Mouse (Mus musculus): Measurements from ENCODE around the gene Gm10638. TPM values are rescaled to one million over a fixed set of nuclear protein-coding genes. Genes with fewer than 3 reads are reported as not detected.

Gene Gm10638
- total and polyA plus RNA-seq, 3 experiments: 0.23 to 0.52 TPM; not detected in 1

DNA sequence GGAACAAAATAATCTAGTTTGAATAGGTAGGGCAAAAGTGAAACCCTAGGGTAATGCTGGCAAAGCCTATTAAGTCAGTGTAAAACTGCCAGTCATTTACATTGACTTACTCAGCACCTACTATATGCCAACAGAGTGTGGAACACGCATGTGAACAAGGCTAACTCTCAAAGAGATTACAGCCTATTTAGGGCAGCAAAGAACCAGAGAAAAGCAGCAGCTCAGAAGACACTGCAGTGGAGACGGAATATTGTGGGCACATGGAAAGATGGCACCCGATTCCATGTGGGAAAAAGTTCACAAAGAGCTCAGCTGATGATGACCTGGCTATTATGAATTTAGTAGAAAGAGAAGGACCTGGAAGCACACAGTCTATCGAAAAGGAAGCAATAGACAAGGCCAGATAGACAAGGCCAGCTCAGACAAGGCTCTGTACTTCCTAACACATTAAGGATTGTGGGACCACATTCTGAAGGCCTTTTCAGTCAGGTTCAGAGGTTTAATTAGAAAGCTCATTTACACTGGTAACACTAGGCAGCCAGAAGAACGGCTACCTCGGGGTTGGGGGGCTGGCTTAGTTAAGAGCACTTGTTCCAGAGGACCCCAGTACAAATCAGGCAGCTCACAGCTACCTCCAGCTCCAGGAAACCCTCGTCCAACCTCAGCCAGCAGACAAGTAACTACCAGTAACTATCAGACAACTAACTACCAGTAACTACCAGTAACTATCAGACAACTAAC lies 2.7 kb upstream of the Gm10638 start:
- H3K4me1 ChIP-seq (ENCODE audit: control insufficient read depth in 1 of 2, insufficient read depth in 2 of 2, low read length in 2 of 2): peaks cover 15 to 22% of the 10 kb centered on the region in 2 experiments
- TF ChIP-seq ZNF384 (IDR thresholded peaks at IDR 0.05; ENCODE audit: low read depth, low read length): no peak
- no peak for TF ChIP-seq CTCF (IDR thresholded peaks at IDR 0.05 in 2 of 3, conservative IDR thresholded peaks at IDR 0.05 in 1 of 3; ENCODE audit: control insufficient read depth in 1 of 3, insufficient read depth in 1 of 3, low read depth in 2 of 3, low read length in 3 of 3, poor library complexity in 1 of 3, severe bottlenecking in 1 of 3)
- TF ChIP-seq SIN3A (IDR thresholded peaks at IDR 0.05; ENCODE audit: low read length): no peak
- no peak for TF ChIP-seq RAD21 (IDR thresholded peaks at IDR 0.05; ENCODE audit: low read depth, low read length)
- TF ChIP-seq BHLHE40 (IDR thresholded peaks at IDR 0.05; ENCODE audit: borderline replicate concordance, low read depth, low read length): no peak
- peaks cover 0 to 47% of the 10 kb centered on the region in 2 experiments; a peak in 2 of 4 replicates for H3K36me3 ChIP-seq (ENCODE audit: control insufficient read depth in 1 of 2, insufficient read depth in 2 of 2, low read length in 2 of 2)
- no peaks in the 10 kb centered on the region for H3K9me3 ChIP-seq (replicated peaks; ENCODE audit: insufficient read depth, low read length)
- peaks cover 61% of the 10 kb centered on the region for H3K79me2 ChIP-seq (ENCODE audit: control insufficient read depth, insufficient read depth, low read length, poor library complexity)
- H3K27ac ChIP-seq (ENCODE audit: control insufficient read depth, low read depth, low read length): peak overlapping the region; percentile 42
- 0 out of 2 replicates have a peak overlapping the region, but pooled peaks have one; percentile 36 for H3K9ac ChIP-seq (ENCODE audit: control insufficient read depth, low read depth, low read length, poor library complexity, severe bottlenecking)
- H3K27me3 ChIP-seq (ENCODE audit: control insufficient read depth in 1 of 2, insufficient read depth in 2 of 2, low read length in 2 of 2): no peaks in the 10 kb centered on the region
- no peak overlapping the region for H3K4me3 ChIP-seq (ENCODE audit: control insufficient read depth in 1 of 2, insufficient read depth in 1 of 2, low read depth in 2 of 2, low read length in 2 of 2)
- DNase-seq (ENCODE audit: low read depth, low spot score): peak; percentile 34

- Histone ChIP-seq H3K4me3 (ENCODE audit: control insufficient read depth in 1 of 2, insufficient read depth in 1 of 2, low read depth in 2 of 2, low read length in 2 of 2) (peak overlapping the region; percentile 78 to 84), H3K9ac (ENCODE audit: control insufficient read depth, low read depth, low read length, poor library complexity, severe bottlenecking) (peak overlapping the region; percentile 85), H3K4me1 (ENCODE audit: control insufficient read depth in 1 of 2, insufficient read depth in 2 of 2, low read length in 2 of 2) (peaks cover 15 to 22% of the 10 kb centered on the region in 2 experiments), H3K79me2 (ENCODE audit: control insufficient read depth, insufficient read depth, low read length, poor library complexity) (peaks cover 50% of the 10 kb centered on the region), H3K27me3 (ENCODE audit: control insufficient read depth in 1 of 2, insufficient read depth in 2 of 2, low read length in 2 of 2) (peaks cover 0 to 2% of the 10 kb centered on the region in 2 experiments; a peak in 1 of 4 replicates), H3K27ac (ENCODE audit: control insufficient read depth, low read depth, low read length) (peak overlapping the region; percentile 59), H3K36me3 (ENCODE audit: control insufficient read depth in 1 of 2, insufficient read depth in 2 of 2, low read length in 2 of 2) (peaks cover 0 to 47% of the 10 kb centered on the region in 2 experiments; a peak in 2 of 4 replicates), H3K9me3 (replicated peaks; ENCODE audit: insufficient read depth, low read length) (no peaks in the 10 kb centered on the region)
- TF ChIP-seq GABPA (IDR thresholded peaks at IDR 0.05; ENCODE audit: low read depth, low read length): no peak
- TF ChIP-seq MAX (IDR thresholded peaks at IDR 0.05; ENCODE audit: low read length): 0 out of 2 replicates have a peak, but pooled peaks have one; percentile 22
- TF ChIP-seq MXI1 (IDR thresholded peaks at IDR 0.05; ENCODE audit: low read depth, low read length): peak; percentile 62
- no peak for TF ChIP-seq ELF1 (IDR thresholded peaks at IDR 0.05; ENCODE audit: low read depth, low read length)
- TF ChIP-seq MEF2A (IDR thresholded peaks at IDR 0.05; ENCODE audit: extremely low read depth, insufficient replicate concordance, low read depth, low read length, poor library complexity, severe bottlenecking): no peak
- no peak for TF ChIP-seq MAZ (IDR thresholded peaks at IDR 0.05; ENCODE audit: low read depth, low read length)
- TF ChIP-seq TCF12 (IDR thresholded peaks at IDR 0.05; ENCODE audit: low read depth, low read length): no peak
- peak; percentile 51; the same call in 1 of the 2 replicates for TF ChIP-seq USF1 (IDR thresholded peaks at IDR 0.05; ENCODE audit: low read depth, low read length)
- TF ChIP-seq ZKSCAN1 (IDR thresholded peaks at IDR 0.05; ENCODE audit: low read depth, low read length): no peak
- TF ChIP-seq CHD1 (IDR thresholded peaks at IDR 0.05; ENCODE audit: low read depth, low read length): peak; percentile 90
- TF ChIP-seq CTCF (IDR thresholded peaks at IDR 0.05 in 2 of 3, conservative IDR thresholded peaks at IDR 0.05 in 1 of 3; ENCODE audit: control insufficient read depth in 1 of 3, insufficient read depth in 1 of 3, low read depth in 2 of 3, low read length in 3 of 3, poor library complexity in 1 of 3, severe bottlenecking in 1 of 3): no peak
- TF ChIP-seq ZNF384 (IDR thresholded peaks at IDR 0.05; ENCODE audit: low read depth, low read length): no peak
- TF ChIP-seq EP300 (IDR thresholded peaks at IDR 0.05; ENCODE audit: low read depth in 1 of 2, low read length in 2 of 2): no peak
- peak; percentile 34 for TF ChIP-seq SIN3A (IDR thresholded peaks at IDR 0.05; ENCODE audit: low read length)
- no peak for TF ChIP-seq UBTF (IDR thresholded peaks at IDR 0.05; ENCODE audit: borderline replicate concordance, insufficient read depth, low read depth, low read length)
- no peak for TF ChIP-seq POLR2AphosphoS5 (IDR thresholded peaks at IDR 0.05; ENCODE audit: borderline replicate concordance, low read depth, low read length)
- TF ChIP-seq TBP (IDR thresholded peaks at IDR 0.05; ENCODE audit: low read depth, low read length): no peak
- no peak for TF ChIP-seq TAL1 (IDR thresholded peaks at IDR 0.05; ENCODE audit: low read length)
- no peak for TF ChIP-seq POLR2AphosphoS2 (IDR thresholded peaks at IDR 0.05; ENCODE audit: low read length)
- 0 out of 2 replicates have a peak, but pooled peaks have one; percentile 22 for TF ChIP-seq RCOR1 (IDR thresholded peaks at IDR 0.05; ENCODE audit: low read depth, low read length)
- DNase-seq (ENCODE audit: low read depth, low spot score): peak; percentile 45
Observed at GRCm38 (mm10) chr8:86744313-86745220, 932 bp upstream of the Gm10638 start.
